Mouse (Mus musculus) spleen, adult 2 months (tissue): ENCODE measurements around the gene Pxn. TPM values are rescaled to one million over a fixed set of nuclear protein-coding genes. Genes with fewer than 3 reads are reported as not detected.

Source experiments
- DNase-seq, 2 experiments: peaks; one replicate each; pipeline versions ENCODE4 v3.0.0 to v3.0.0-alpha.2; 2012 to 2021; ENCODE audit warnings: low spot score in 2 of 2, low read depth in 1 of 2
- H3K27ac ChIP-seq: fragments of 200-500 bp; 2 replicates; pipeline ENCODE4 v1.5.1; 2012; ENCODE audit warnings: low read length, inconsistent platforms; ENCODE audit not compliant: insufficient read depth
- H3K27me3 ChIP-seq: fragments of 200-500 bp; 2 replicates; pipeline ENCODE4 v1.6.1; 2012; ENCODE audit warnings: mild to moderate bottlenecking, moderate library complexity, low read length, inconsistent platforms; ENCODE audit not compliant: control insufficient read depth, insufficient read depth
- H3K36me3 ChIP-seq: fragments of 200-500 bp; 2 replicates; pipeline ENCODE4 v1.6.1; 2012; ENCODE audit warnings: mild to moderate bottlenecking, low read length, inconsistent platforms; ENCODE audit not compliant: control insufficient read depth, insufficient read depth
- H3K4me1 ChIP-seq: fragments of 200-500 bp; 2 replicates; pipeline ENCODE4 v1.6.1; 2011; ENCODE audit warnings: inconsistent platforms; ENCODE audit not compliant: control insufficient read depth, insufficient read depth, insufficient read length
- H3K4me3 ChIP-seq: fragments of 200-500 bp; 2 replicates; pipeline ENCODE4 v1.5.1; 2011; ENCODE audit warnings: mild to moderate bottlenecking, inconsistent platforms; ENCODE audit not compliant: insufficient read depth, insufficient read length; ENCODE audit errors: extremely low read depth
- CTCF ChIP-seq: fragments of 200-500 bp; IDR thresholded peaks from 2 replicates; pipeline ENCODE4 v1.5.1; 2011; ENCODE audit warnings: mild to moderate bottlenecking, inconsistent platforms; ENCODE audit not compliant: insufficient read depth, insufficient read length, insufficient replicate concordance; ENCODE audit errors: extremely low read depth
- POLR2A ChIP-seq: fragments of 200-500 bp; IDR thresholded peaks from 2 replicates; pipeline ENCODE4 v1.6.1; 2011; ENCODE audit warnings: low read depth, low read length, inconsistent platforms
- WGBS: fragments of 180-500 bp; shearing (Covaris S2); methylation state at CpG from one replicate; pipeline ENCODE4 v1.1.7; 2018; 5-methylcytosine and 5-hydroxymethylcytosine counted together
- polyA plus RNA-seq: library from polyadenylated mRNA; depleted of rRNA; stranded (reverse); fragments of >200 nt; gene quantifications from 2 replicates; pipeline ENCODE4 v1.2.3, GENCODE M21; 2012; rRNA removed

The Pxn gene
- polyA plus RNA-seq, 1 experiment = 63.8 TPM

DNA sequence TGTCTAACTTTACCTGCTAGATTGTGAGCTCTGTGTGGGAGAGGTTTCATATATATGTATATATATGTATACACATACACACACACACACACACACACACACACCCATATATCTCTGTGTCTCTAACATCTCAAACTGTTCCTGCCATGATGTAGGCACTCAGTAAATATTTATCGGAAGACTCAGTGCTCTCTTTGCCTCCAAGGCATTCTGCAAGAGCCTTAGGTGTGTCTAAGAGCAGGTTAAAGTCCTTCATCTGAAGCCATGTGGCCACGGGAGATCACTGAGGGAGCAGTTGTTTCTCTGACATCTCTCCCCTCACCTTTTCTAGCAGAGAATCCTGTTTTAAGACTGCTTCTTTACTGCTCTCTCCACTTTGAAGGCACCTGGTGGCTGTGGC is 85.0 kb downstream of the Pxn start:
- WGBS = 88% methylated on average over 2 of the region's 2 CpGs
- peaks cover 69% of the 10 kb centered on the region for H3K36me3 ChIP-seq
- no peak overlapping the region for H3K27ac ChIP-seq
- no peak for DNase-seq
- H3K4me1 ChIP-seq = no peaks in the 10 kb centered on the region
- H3K4me3 ChIP-seq = no peak overlapping the region
- H3K27me3 ChIP-seq = no peaks in the 10 kb centered on the region
- TF ChIP-seq POLR2A (no peak), CTCF (no peak)

DNA sequence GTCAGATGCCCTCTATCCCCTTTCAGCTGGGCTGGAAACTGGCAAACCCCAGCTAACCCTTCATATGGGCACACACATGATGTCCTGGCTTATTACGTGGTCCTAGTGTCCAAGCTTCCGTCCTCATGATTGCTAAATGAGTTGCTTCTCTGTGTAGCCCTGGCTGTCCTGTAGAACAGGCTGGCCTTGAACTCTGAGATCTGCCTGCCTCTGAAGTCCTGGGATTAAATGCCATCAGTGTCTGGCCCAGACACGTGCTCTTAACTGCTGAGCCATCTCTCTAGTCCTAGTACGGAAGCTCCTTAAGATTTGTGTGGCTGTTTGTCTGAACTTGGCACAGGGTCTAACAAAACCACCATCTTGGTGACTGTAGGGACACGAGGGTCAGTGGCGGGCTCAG is 97.1 kb downstream of the Pxn start:
- no peaks in the 10 kb centered on the region for H3K27me3 ChIP-seq
- WGBS = 94% methylated on average over 6 of the region's 6 CpGs
- TF ChIP-seq POLR2A (no peak), CTCF (no peak)
- H3K36me3 ChIP-seq = peaks cover 39% of the 10 kb centered on the region
- no peak for DNase-seq
- no peak overlapping the region for H3K4me3 ChIP-seq
- no peaks in the 10 kb centered on the region for H3K4me1 ChIP-seq
- H3K27ac ChIP-seq = no peak overlapping the region

Other genes starting within 250 kb of the Pxn start
- 124 and 125 TPM in 2 replicates for gene Rnf10, start 233.8 kb upstream of the Pxn start, polyA plus RNA-seq
- gene Coq5, start 227.0 kb upstream of the Pxn start, polyA plus RNA-seq = 6.3 and 6.6 TPM in 2 replicates
- gene Dynll1, start 205.7 kb upstream of the Pxn start, polyA plus RNA-seq = 135 and 214 TPM in 2 replicates
- gene Srsf9, start 179.5 kb upstream of the Pxn start, polyA plus RNA-seq = 57.8 and 102 TPM in 2 replicates
- 4.9 and 5.8 TPM in 2 replicates for gene Gatc, start 165.5 kb upstream of the Pxn start, polyA plus RNA-seq
- gene Triap1, start 165.5 kb upstream of the Pxn start, polyA plus RNA-seq = 5.7 and 7.5 TPM in 2 replicates
- gene Cox6a1, start 157.7 kb upstream of the Pxn start, polyA plus RNA-seq = 777 and 1,352 TPM in 2 replicates
- gene Msi1, start 77.1 kb upstream of the Pxn start, polyA plus RNA-seq = 0.47 and 1.1 TPM in 2 replicates
- 284 and 435 TPM in 2 replicates for gene Pla2g1b, start 40.4 kb upstream of the Pxn start, polyA plus RNA-seq
- gene Sirt4, start 22.0 kb upstream of the Pxn start, polyA plus RNA-seq = 19.6 and 28.2 TPM in 2 replicates
- 2,439 and 2,476 TPM in 2 replicates for gene Rplp0, start 52.8 kb downstream of the Pxn start, polyA plus RNA-seq
- gene Gcn1l1, start 58.6 kb downstream of the Pxn start, polyA plus RNA-seq = 48.3 and 61.8 TPM in 2 replicates
- gene Rab35, start 125.2 kb downstream of the Pxn start, polyA plus RNA-seq = 45.9 and 62.9 TPM in 2 replicates
- gene Bicdl1, start 224.9 kb downstream of the Pxn start, polyA plus RNA-seq = 18.0 and 23.9 TPM in 2 replicates